ENCODE assay signal across 11 mouse cellular contexts in genomic region chr4:130001710-130002109, GRCm38 (mm10). TPM values are rescaled to one million over a fixed set of nuclear protein-coding genes. Genes with fewer than 3 reads are reported as not detected.
DNase-seq lines count a peak whose midpoint lies in the region; ATAC-seq and TF ChIP-seq lines count a peak whose summit lies in the region.
"Had no signal": no experiment of that assay in that cellular context is flagged by ENCODE, and none has a peak within 500 bp of the region (broad histone marks: within the 10 kb centered on the region; RNA-seq: fewer than 3 reads in every experiment).

No protein-coding gene starts in this region.

- H3K27me3 ChIP-seq in intestine, postnatal 0 days (replicated peaks; ENCODE audit: control insufficient read depth, insufficient read depth, low read length) = peaks cover 7% of the 10 kb centered on the region; the same call in 1 of the 2 replicates
- 0 out of 2 replicates have a peak, but pooled peaks cover 14% of the 10 kb centered on the region for H3K27me3 ChIP-seq in intestine, embryonic 16.5 days (replicated peaks; ENCODE audit: control insufficient read depth, insufficient read depth, low read length)
- no peaks in the 10 kb centered on the region for H3K27me3 ChIP-seq in hindbrain, postnatal 0 days (ENCODE audit: insufficient read depth, low read length)

- peak; percentile 19 for DNase-seq in 416B (ENCODE audit: low read depth)
- DNase-seq in hindbrain, postnatal 0 days (ENCODE audit: low spot score) = peak; percentile 44
- no peak for DNase-seq in ovary, postnatal 36 days (ENCODE audit: low spot score)
- DNase-seq in gastrocnemius, postnatal 10 days = no peak
- DNase-seq in embryo, embryonic 10 days (ENCODE audit: low spot score) = no peak
- DNase-seq: kidney, postnatal 25 days; lung, adult 18-20 months; thymus, postnatal 25 days had no signal

- no peak overlapping the region for H3K4me2 ChIP-seq in intestine, postnatal 0 days (replicated peaks; ENCODE audit: low read depth)
- H3K4me2 ChIP-seq in intestine, embryonic 16.5 days (ENCODE audit: low read depth, low read length) = no peak overlapping the region
- no peak overlapping the region for H3K4me2 ChIP-seq in hindbrain, postnatal 0 days (ENCODE audit: low read depth, low read length)

- TF ChIP-seq CTCF in intestine, postnatal 0 days (IDR thresholded peaks at IDR 0.05; ENCODE audit: low read depth) = 0 out of 2 replicates have a peak, but pooled peaks have one; percentile 4
- TF ChIP-seq CTCF in cortical plate, adult 2 months (IDR thresholded peaks at IDR 0.05; ENCODE audit: extremely low read depth, insufficient read depth, low read length) = no peak
- peak; percentile 27; the same call in 1 of the 2 replicates for TF ChIP-seq CTCF in hindbrain, postnatal 0 days (IDR thresholded peaks at IDR 0.05; ENCODE audit: low read depth)

- 30% methylated on average over 5 of the region's 5 CpGs for WGBS in intestine, postnatal 0 days
- 39% methylated on average over 5 of the region's 5 CpGs for WGBS in intestine, embryonic 16.5 days
- 16% methylated on average over 5 of the region's 5 CpGs for WGBS in hindbrain, postnatal 0 days

- H3K4me1 ChIP-seq in intestine, postnatal 0 days (replicated peaks; ENCODE audit: control insufficient read depth, insufficient read depth, low read length) = no peaks in the 10 kb centered on the region
- H3K4me1 ChIP-seq in intestine, embryonic 16.5 days (ENCODE audit: control insufficient read depth, insufficient read depth, low read length) = peaks cover 9% of the 10 kb centered on the region; the same call in 1 of the 2 replicates
- peaks cover 18% of the 10 kb centered on the region for H3K4me1 ChIP-seq in cortical plate, adult 2 months (ENCODE audit: control insufficient read depth, insufficient read depth, low read length)
- 0 out of 2 replicates have a peak, but pooled peaks cover 4% of the 10 kb centered on the region for H3K4me1 ChIP-seq in hindbrain, postnatal 0 days (ENCODE audit: insufficient read depth, low read length)

- H3K36me3 ChIP-seq in intestine, postnatal 0 days (ENCODE audit: control insufficient read depth, insufficient read depth) = no peaks in the 10 kb centered on the region
- H3K36me3 ChIP-seq in intestine, embryonic 16.5 days (ENCODE audit: control insufficient read depth, insufficient read depth, low read length) = no peaks in the 10 kb centered on the region
- H3K36me3 ChIP-seq in hindbrain, postnatal 0 days (ENCODE audit: insufficient read depth, low read length) = no peaks in the 10 kb centered on the region

- no peak overlapping the region for H3K27ac ChIP-seq in intestine, postnatal 0 days (ENCODE audit: low read depth, low read length)
- H3K27ac ChIP-seq in intestine, embryonic 16.5 days (ENCODE audit: low read length) = no peak overlapping the region
- H3K27ac ChIP-seq in cortical plate, adult 2 months (ENCODE audit: insufficient read depth, low read length) = peak overlapping the region; percentile 52; the same call in 1 of the 2 replicates
- H3K27ac ChIP-seq in hindbrain, postnatal 0 days = peak overlapping the region; percentile 23; the same call in 1 of the 2 replicates

- no peak for ATAC-seq in intestine, postnatal 0 days
- no peak for ATAC-seq in intestine, embryonic 16.5 days
- no peak for ATAC-seq in hindbrain, postnatal 0 days

- no peaks in the 10 kb centered on the region for H3K9me3 ChIP-seq in intestine, postnatal 0 days (ENCODE audit: control insufficient read depth)
- no peaks in the 10 kb centered on the region for H3K9me3 ChIP-seq in intestine, embryonic 16.5 days (ENCODE audit: control insufficient read depth, low read length)
- H3K9me3 ChIP-seq in hindbrain, postnatal 0 days (ENCODE audit: low read length) = no peaks in the 10 kb centered on the region

- TF ChIP-seq POLR2A in cortical plate, adult 2 months (IDR thresholded peaks at IDR 0.05; ENCODE audit: extremely low read depth, insufficient read depth, low read length) = no peak

- H3K4me3 ChIP-seq in intestine, postnatal 0 days (ENCODE audit: low read depth, low read length) = no peak overlapping the region
- H3K4me3 ChIP-seq in intestine, embryonic 16.5 days (ENCODE audit: low read length) = no peak overlapping the region
- H3K4me3 ChIP-seq in cortical plate, adult 2 months (ENCODE audit: insufficient read depth, low read length) = no peak overlapping the region
- no peak overlapping the region for H3K4me3 ChIP-seq in hindbrain, postnatal 0 days (ENCODE audit: low read length)

- no peak overlapping the region for H3K9ac ChIP-seq in intestine, postnatal 0 days (ENCODE audit: low read depth, low read length)
- no peak overlapping the region for H3K9ac ChIP-seq in intestine, embryonic 16.5 days (ENCODE audit: low read depth, low read length)
- H3K9ac ChIP-seq in hindbrain, postnatal 0 days (replicated peaks; ENCODE audit: low read length) = no peak overlapping the region

RNA-seq across cellular contexts. Expression of gene Adgrb2, which starts 17.0 kb away (rescaled TPM):
- polyA plus RNA-seq in intestine, postnatal 0 days (2015; fragmentation: Nextera tagmentation; extraction: Ambion mirVana) = 0.43 and 0.70 TPM in 2 replicates
- 0.99 and 1.0 TPM in 2 replicates for polyA plus RNA-seq in intestine, embryonic 16.5 days (2015; fragmentation: Nextera tagmentation; extraction: Ambion mirVana)
- polyA plus RNA-seq in cortical plate, adult 2 months (2012; rRNA removed) = 306 and 345 TPM in 2 replicates
- 306 and 313 TPM in 2 replicates for total RNA-seq in hindbrain, postnatal 0 days (2014; rRNA removed)
- polyA plus RNA-seq in hindbrain, postnatal 0 days (2015; fragmentation: Nextera tagmentation; extraction: Ambion mirVana) = 14.3 and 15.9 TPM in 2 replicates
- total RNA-seq in gastrocnemius, postnatal 10 days (2021) = 1 to 10 TPM; 2.5 to 2.6 TPM

RNA-seq across cellular contexts. Expression of gene Col16a1, which starts 45.9 kb away (rescaled TPM):
- 23.1 and 25.6 TPM in 2 replicates for polyA plus RNA-seq in intestine, postnatal 0 days (2015; fragmentation: Nextera tagmentation; extraction: Ambion mirVana)
- polyA plus RNA-seq in intestine, embryonic 16.5 days (2015; fragmentation: Nextera tagmentation; extraction: Ambion mirVana) = 36.3 and 45.1 TPM in 2 replicates
- 35.6 and 41.0 TPM in 2 replicates for polyA plus RNA-seq in cortical plate, adult 2 months (2012; rRNA removed)
- total RNA-seq in hindbrain, postnatal 0 days (2014; rRNA removed) = 19.9 and 21.5 TPM in 2 replicates
- polyA plus RNA-seq in hindbrain, postnatal 0 days (2015; fragmentation: Nextera tagmentation; extraction: Ambion mirVana) = 13.1 and 13.8 TPM in 2 replicates
- 10 to 100 TPM; 61.7 to 92.4 TPM for total RNA-seq in gastrocnemius, postnatal 10 days (2021)

Comparison
In these comparisons a context has a peak if more than half of its experiments do, and no peak if none do; other contexts are left out.
1. H3K27ac ChIP-seq: peak in cortical plate, adult 2 months (single experiment) and hindbrain, postnatal 0 days (single experiment); none in intestine, postnatal 0 days (single experiment) and intestine, embryonic 16.5 days (single experiment).
2. DNase-seq: peak in 416B (single experiment) and hindbrain, postnatal 0 days (single experiment); none in ovary, postnatal 36 days (single experiment), gastrocnemius, postnatal 10 days (single experiment) and embryo, embryonic 10 days (single experiment).
3. RNA of gene Adgrb2, which starts 17.0 kb away (polyA plus RNA-seq): 306 to 345 TPM in cortical plate, adult 2 months; 14.3 to 15.9 TPM in hindbrain, postnatal 0 days, 0.99 to 1.0 TPM in intestine, embryonic 16.5 days and 0.43 to 0.70 TPM in intestine, postnatal 0 days; every median in the first group is over 10 times any median in the second.